Mouse (Mus musculus): Measurements from ENCODE around the gene Vps11. TPM values are rescaled to one million over a fixed set of nuclear protein-coding genes. Genes with fewer than 3 reads are reported as not detected.

Gene Vps11
- polyA plus RNA-seq, 1 experiment: 43.2 TPM

DNA sequence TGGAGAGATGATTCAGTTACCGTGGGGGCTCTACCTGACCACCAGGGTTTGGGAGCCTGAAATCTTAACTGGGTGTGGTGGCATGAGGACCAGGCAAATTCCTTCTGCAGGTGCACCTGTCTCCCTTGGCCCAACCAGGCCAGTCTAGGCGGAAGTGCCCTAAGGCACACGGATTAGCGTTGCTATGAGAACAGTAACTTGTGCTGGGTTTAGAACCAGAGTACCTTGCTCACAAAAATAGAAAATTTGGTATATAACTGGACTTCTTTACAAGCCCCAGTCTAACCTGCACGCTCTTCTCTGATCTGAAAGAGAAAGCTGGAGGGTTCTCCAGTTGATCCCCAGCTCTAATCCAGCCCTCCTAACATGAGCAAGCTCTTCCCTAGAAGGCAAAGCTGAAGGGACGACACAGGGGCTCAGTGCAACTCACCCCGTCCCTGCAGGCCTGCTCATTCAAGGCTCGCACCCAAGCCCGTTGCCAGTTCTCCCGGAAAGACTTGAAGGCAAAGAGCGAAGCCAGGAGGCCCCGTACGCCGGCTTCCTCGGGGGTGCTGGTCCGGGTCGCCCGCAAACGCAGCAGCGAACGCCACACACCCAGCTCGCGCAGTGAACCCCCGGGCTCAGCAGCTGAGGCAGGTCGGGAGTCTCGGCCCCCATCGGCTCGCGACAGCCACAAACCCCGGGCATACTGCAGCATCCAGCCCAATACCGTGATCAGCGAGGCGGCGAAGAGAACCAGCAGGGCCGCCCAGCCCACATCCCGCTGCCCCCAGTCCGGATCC is 42.2 kb downstream of the Vps11 start:
- H3K4me3 ChIP-seq (ENCODE audit: insufficient read depth, low read length): peak overlapping the region; percentile 78
- TF ChIP-seq CTCF (IDR thresholded peaks at IDR 0.05; ENCODE audit: extremely low read depth, insufficient read depth, low read length) (no peak), POLR2A (IDR thresholded peaks at IDR 0.05; ENCODE audit: extremely low read depth, insufficient read depth, low read length) (no peak)
- peaks cover 4% of the 10 kb centered on the region; the same call in 1 of the 2 replicates for H3K4me1 ChIP-seq (ENCODE audit: control insufficient read depth, insufficient read depth, low read length)
- peak overlapping the region; percentile 89 for H3K27ac ChIP-seq (ENCODE audit: insufficient read depth, low read length)

DNA sequence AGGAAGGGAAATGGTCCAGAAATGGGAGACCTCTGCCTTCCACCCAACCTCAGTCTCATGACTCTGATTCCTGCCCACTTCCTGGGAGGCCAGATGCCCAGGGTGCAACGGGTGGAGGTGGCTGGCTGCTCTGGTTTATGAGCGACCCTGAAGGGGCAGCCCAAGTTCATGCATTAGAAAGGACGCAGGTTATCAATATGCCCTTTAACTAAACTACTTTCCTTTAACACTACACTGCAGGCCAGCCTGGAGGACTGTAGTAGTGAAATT is 42.7 kb downstream of the Vps11 start:
- TF ChIP-seq CTCF (IDR thresholded peaks at IDR 0.05; ENCODE audit: extremely low read depth, insufficient read depth, low read length): no peak
- no peak for TF ChIP-seq POLR2A (IDR thresholded peaks at IDR 0.05; ENCODE audit: extremely low read depth, insufficient read depth, low read length)
- Histone ChIP-seq H3K4me3 (ENCODE audit: insufficient read depth, low read length) (peak overlapping the region; percentile 78), H3K4me1 (ENCODE audit: control insufficient read depth, insufficient read depth, low read length) (peaks cover 4% of the 10 kb centered on the region; the same call in 1 of the 2 replicates), H3K27ac (ENCODE audit: insufficient read depth, low read length) (no peak overlapping the region)

- Histone ChIP-seq H3K27ac (ENCODE audit: insufficient read depth, low read length) (no peak overlapping the region), H3K4me1 (ENCODE audit: control insufficient read depth, insufficient read depth, low read length) (peaks cover 8% of the 10 kb centered on the region), H3K4me3 (ENCODE audit: insufficient read depth, low read length) (peak overlapping the region; percentile 78)
- TF ChIP-seq POLR2A (IDR thresholded peaks at IDR 0.05; ENCODE audit: extremely low read depth, insufficient read depth, low read length) (no peak), CTCF (IDR thresholded peaks at IDR 0.05; ENCODE audit: extremely low read depth, insufficient read depth, low read length) (no peak)
Measured at GRCm38 (mm10) chr9:44318076-44318825, 43.2 kb downstream of the Vps11 start.

GRCm38 (mm10) chr9:44317452-44317851 is 44.0 kb downstream of the Vps11 start:
- TF ChIP-seq POLR2A (IDR thresholded peaks at IDR 0.05; ENCODE audit: extremely low read depth, insufficient read depth, low read length) (no peak), CTCF (IDR thresholded peaks at IDR 0.05; ENCODE audit: extremely low read depth, insufficient read depth, low read length) (no peak)
- peaks cover 9% of the 10 kb centered on the region for H3K4me1 ChIP-seq (ENCODE audit: control insufficient read depth, insufficient read depth, low read length)
- H3K27ac ChIP-seq (ENCODE audit: insufficient read depth, low read length): no peak overlapping the region
- H3K4me3 ChIP-seq (ENCODE audit: insufficient read depth, low read length): peak overlapping the region; percentile 78; the same call in 1 of the 2 replicates

GRCm38 (mm10) chr9:44314910-44315309 is 46.6 kb downstream of the Vps11 start:
- no peak for TF ChIP-seq CTCF (IDR thresholded peaks at IDR 0.05; ENCODE audit: extremely low read depth, insufficient read depth, low read length)
- Histone ChIP-seq H3K4me1 (ENCODE audit: control insufficient read depth, insufficient read depth, low read length) (peaks cover 9% of the 10 kb centered on the region), H3K4me3 (ENCODE audit: insufficient read depth, low read length) (no peak overlapping the region), H3K27ac (ENCODE audit: insufficient read depth, low read length) (no peak overlapping the region)

DNA sequence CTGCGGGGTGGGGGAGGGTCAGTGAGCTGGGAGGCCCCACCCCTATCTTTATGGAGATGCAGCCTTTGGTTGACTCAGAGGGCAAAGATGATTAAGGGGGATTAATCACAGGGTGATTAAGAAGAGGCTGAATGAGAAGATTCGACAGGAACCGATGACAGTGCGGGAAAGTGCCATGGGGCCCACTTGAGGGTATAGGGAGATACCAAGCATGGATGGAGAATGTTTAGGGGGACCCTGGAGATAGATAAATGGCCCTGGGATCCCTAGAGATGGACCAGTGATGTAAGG is 47.3 kb downstream of the Vps11 start:
- TF ChIP-seq POLR2A (IDR thresholded peaks at IDR 0.05; ENCODE audit: extremely low read depth, insufficient read depth, low read length): no peak
- TF ChIP-seq CTCF (IDR thresholded peaks at IDR 0.05; ENCODE audit: extremely low read depth, insufficient read depth, low read length): no peak
- Histone ChIP-seq H3K27ac (ENCODE audit: insufficient read depth, low read length) (no peak overlapping the region), H3K4me1 (ENCODE audit: control insufficient read depth, insufficient read depth, low read length) (peaks cover 9% of the 10 kb centered on the region)

GRCm38 (mm10) chr9:44313476-44314256 is 47.8 kb downstream of the Vps11 start:
- Histone ChIP-seq H3K4me3 (ENCODE audit: insufficient read depth, low read length) (no peak overlapping the region), H3K4me1 (ENCODE audit: control insufficient read depth, insufficient read depth, low read length) (peaks cover 9% of the 10 kb centered on the region), H3K27ac (ENCODE audit: insufficient read depth, low read length) (peak overlapping the region; percentile 66)
- no peak for TF ChIP-seq CTCF (IDR thresholded peaks at IDR 0.05; ENCODE audit: extremely low read depth, insufficient read depth, low read length)
- TF ChIP-seq POLR2A (IDR thresholded peaks at IDR 0.05; ENCODE audit: extremely low read depth, insufficient read depth, low read length): no peak

More for the DNA sequence above, 47.3 kb downstream of the Vps11 start:
- no peak overlapping the region for H3K4me3 ChIP-seq (ENCODE audit: insufficient read depth, low read length)

- peak overlapping the region; percentile 43 for H3K27ac ChIP-seq (ENCODE audit: insufficient read depth, low read length)
- no peak overlapping the region for H3K4me3 ChIP-seq (ENCODE audit: insufficient read depth, low read length)
- TF ChIP-seq POLR2A (IDR thresholded peaks at IDR 0.05; ENCODE audit: extremely low read depth, insufficient read depth, low read length): no peak
- no peak for TF ChIP-seq CTCF (IDR thresholded peaks at IDR 0.05; ENCODE audit: extremely low read depth, insufficient read depth, low read length)
- H3K4me1 ChIP-seq (ENCODE audit: control insufficient read depth, insufficient read depth, low read length): peaks cover 5% of the 10 kb centered on the region
Measured at GRCm38 (mm10) chr9:44311136-44312134, 50.0 kb downstream of the Vps11 start.

GRCm38 (mm10) chr9:44310750-44311135 is 50.7 kb downstream of the Vps11 start:
- Histone ChIP-seq H3K4me3 (ENCODE audit: insufficient read depth, low read length) (no peak overlapping the region), H3K4me1 (ENCODE audit: control insufficient read depth, insufficient read depth, low read length) (peaks cover 5% of the 10 kb centered on the region), H3K27ac (ENCODE audit: insufficient read depth, low read length) (peak overlapping the region; percentile 43)
- TF ChIP-seq CTCF (IDR thresholded peaks at IDR 0.05; ENCODE audit: extremely low read depth, insufficient read depth, low read length) (no peak), POLR2A (IDR thresholded peaks at IDR 0.05; ENCODE audit: extremely low read depth, insufficient read depth, low read length) (no peak)
